Mouse (Mus musculus) left cerebral cortex, postnatal 36 days (tissue): ENCODE data around the gene Ifit1. TPM values are rescaled to one million over a fixed set of nuclear protein-coding genes. Genes with fewer than 3 reads are reported as not detected.
"Not testable (repeated sequence)": the region's sequence is repeated elsewhere in the genome, so short reads cannot be mapped to it uniquely, and the experiment has no call there.

Source experiments
- DNase-seq, 2 experiments: peaks; one replicate each; pipeline ENCODE4 v3.0.0; 2021 to 2022; ENCODE audit warnings: low spot score in 2 of 2, mixed read lengths in 1 of 2
- intact Hi-C: fragments of 180-260 bp; cut with DNase I; formaldehyde crosslinking; loops from one replicate; pipeline ENCODE4 v1.15.1; 2025
- total RNA-seq, 2 experiments: library from RNA; stranded (reverse); gene quantifications; 2 replicates each; pipeline ENCODE4 v1.2.3; 2021

Gene Ifit1
- 1 to 10 TPM in 1 of 2 experiments, under 1 TPM in 1; 0.72 to 1.3 TPM for total RNA-seq

GRCm38 (mm10) chr19:34640623-34641022 is at the start of gene Ifit1, which contains the start of gene Ifit1bl2:
Gene Ifit1, plus strand, starts transcription at chr19:34640871.
Gene Ifit1bl2, minus strand, starts transcription at chr19:34640743.
- DNase-seq: no peak
- intact Hi-C loops: no loop called here

- DNase-seq: no peak
- intact Hi-C loops: no loop called here
Observed at GRCm38 (mm10) chr19:34593456-34593855, 47.2 kb upstream of the Ifit1 start.

GRCm38 (mm10) chr19:34594523-34594922 is 46.1 kb upstream of the Ifit1 start:
- DNase-seq, intact Hi-C loops: not testable (repeated sequence)

- intact Hi-C loops: no loop called here
Observed at GRCm38 (mm10) chr19:34596811-34597210, 43.9 kb upstream of the Ifit1 start.

GRCm38 (mm10) chr19:34598341-34598740 is 42.3 kb upstream of the Ifit1 start:
- DNase-seq: no peak
- intact Hi-C loops: no loop called here

More at GRCm38 (mm10) chr19:34596811-34597210, 43.9 kb upstream of the Ifit1 start:
- DNase-seq: no peak

GRCm38 (mm10) chr19:34599250-34599649 is 41.4 kb upstream of the Ifit1 start:
- intact Hi-C loops, DNase-seq: not testable (repeated sequence)

GRCm38 (mm10) chr19:34601888-34602287 is 38.8 kb upstream of the Ifit1 start, which contains the start of gene Ifit1bl1:
Gene Ifit1bl1, minus strand, starts transcription at chr19:34601956.
- intact Hi-C loops: not testable (repeated sequence)

GRCm38 (mm10) chr19:34605472-34605871 is 35.2 kb upstream of the Ifit1 start:
- intact Hi-C loops: no loop called here
- DNase-seq: no peak

More at GRCm38 (mm10) chr19:34601888-34602287, 38.8 kb upstream of the Ifit1 start, which contains the start of gene Ifit1bl1:
- DNase-seq: not testable (repeated sequence)

GRCm38 (mm10) chr19:34607237-34608051 is 33.2 kb upstream of the Ifit1 start, which contains the start of gene Ifit3b:
Gene Ifit3b, plus strand, starts transcription at chr19:34607970.
- DNase-seq, intact Hi-C loops: not testable (repeated sequence)

GRCm38 (mm10) chr19:34610118-34610517 is 30.6 kb upstream of the Ifit1 start:
- intact Hi-C loops, DNase-seq: not testable (repeated sequence)

GRCm38 (mm10) chr19:34612243-34613001 is 28.2 kb upstream of the Ifit1 start:
- intact Hi-C loops, DNase-seq: not testable (repeated sequence)

- intact Hi-C loops: no loop called here
- no peak for DNase-seq
Observed at GRCm38 (mm10) chr19:34620871-34621270, 19.8 kb upstream of the Ifit1 start.

- intact Hi-C loops: no loop called here
- DNase-seq: no peak
Observed at GRCm38 (mm10) chr19:34623781-34624180, 16.9 kb upstream of the Ifit1 start.

- intact Hi-C loops: no loop called here
- DNase-seq: no peak
Observed at GRCm38 (mm10) chr19:34624663-34625062, 16.0 kb upstream of the Ifit1 start.

- intact Hi-C loops: no loop called here
- no peak for DNase-seq
Observed at GRCm38 (mm10) chr19:34627496-34627895, 13.2 kb upstream of the Ifit1 start.

GRCm38 (mm10) chr19:34631487-34631886 is 9.2 kb upstream of the Ifit1 start:
- intact Hi-C loops: loop anchor here (10.0 kb wide), 1 partner anchor 387 kb away; no protein-coding TSS in a partner anchor
- DNase-seq: no peak

GRCm38 (mm10) chr19:34633484-34633883 is 7.2 kb upstream of the Ifit1 start:
- intact Hi-C loops: loop anchor here (10.0 kb wide), 1 partner anchor 389 kb away; no protein-coding TSS in a partner anchor
- DNase-seq: no peak

- intact Hi-C loops: loop anchor here (1.0 to 10.0 kb wide), 3 partner anchors 87 to 392 kb away; partner anchors contain the start of gene Ifit2
- DNase-seq: peak; percentile 37 to 43
Observed at GRCm38 (mm10) chr19:34636933-34637557, 3.6 kb upstream of the Ifit1 start.

GRCm38 (mm10) chr19:34642616-34643015 is 1.9 kb downstream of the Ifit1 start:
- no peak for DNase-seq
- intact Hi-C loops: no loop called here
